Mouse (Mus musculus) bone marrow macrophage, adult 2 months (primary cell): ENCODE measurements around the gene D130043K22Rik.

Experiments used
- CTCF ChIP-seq: IDR thresholded peaks from 2 replicates; pipeline ENCODE4 v1.5.1; 2012; ENCODE audit warnings: low read depth, mild to moderate bottlenecking, low read length, moderate library complexity
- POLR2A ChIP-seq: IDR thresholded peaks from 2 replicates; pipeline ENCODE4 v1.6.1; 2012; ENCODE audit warnings: mild to moderate bottlenecking, low read depth, low read length, borderline replicate concordance

- no peak for TF ChIP-seq CTCF
- TF ChIP-seq POLR2A: no peak
These were observed 97.8 kb downstream of the D130043K22Rik start, which contains the start of gene Gpld1 for GRCm38 (mm10) chr13:24942512-24943282.
